Mouse (Mus musculus) embryonic facial prominence, embryonic 13.5 days (tissue): ENCODE measurements at regions not wholly inside any gene's neighbourhood (a gene's known extent, or its start where the extent isn't known, plus 50 kb on each side); places are given as distances from the start of the nearest gene placed in this dataset.
A peak's percentile ranks its signal among the peaks of the same experiment; 100 is the strongest.

Experiments used
- ATAC-seq: fragments of 200-750 bp; cut with Nextera tagmentation; 2 replicates; pipeline ENCODE4 v1.8.0; 2017; ENCODE audit warnings: low read depth; ENCODE audit not compliant: insufficient number of reproducible peaks, insufficient read depth, low FRiP score, low TSS enrichment
- H3K27ac ChIP-seq: fragments of 300-500 bp; sonication (generic); 2 replicates; pipeline ENCODE4 v1.5.1; 2015; ENCODE audit warnings: moderate library complexity, mild to moderate bottlenecking, inconsistent platforms
- H3K27me3 ChIP-seq: fragments of 300-500 bp; sonication (generic); 2 replicates; pipeline ENCODE4 v1.6.1; 2015; ENCODE audit warnings: mild to moderate bottlenecking, inconsistent platforms
- H3K36me3 ChIP-seq: fragments of 300-500 bp; sonication (generic); 2 replicates; pipeline ENCODE4 v1.6.1; 2015; ENCODE audit warnings: mild to moderate bottlenecking, inconsistent platforms
- H3K4me1 ChIP-seq: fragments of 300-500 bp; sonication (generic); 2 replicates; pipeline ENCODE4 v1.6.1; 2015; ENCODE audit warnings: inconsistent platforms
- H3K4me2 ChIP-seq: fragments of 300-500 bp; sonication (generic); 2 replicates; pipeline ENCODE4 v1.6.1; 2015; ENCODE audit warnings: moderate library complexity, mild to moderate bottlenecking, inconsistent platforms
- H3K4me3 ChIP-seq: fragments of 300-500 bp; sonication (generic); 2 replicates; pipeline ENCODE4 v1.5.1; 2015; ENCODE audit warnings: mild to moderate bottlenecking, inconsistent platforms
- H3K9ac ChIP-seq: fragments of 300-500 bp; sonication (generic); 2 replicates; pipeline ENCODE4 v1.6.1; 2015; ENCODE audit warnings: mild to moderate bottlenecking, inconsistent platforms
- H3K9me3 ChIP-seq: fragments of 300-500 bp; sonication (generic); 2 replicates; pipeline ENCODE4 v1.6.1; 2016; ENCODE audit warnings: inconsistent platforms
- WGBS: fragments of 180-500 bp; shearing (Covaris S2); methylation state at CpG from one replicate; pipeline ENCODE4 v1.1.7; 2015; ENCODE audit warnings: mixed read lengths; 5-methylcytosine and 5-hydroxymethylcytosine counted together

GRCm38 (mm10) chr3:41376848-41377582, 178.5 kb upstream of the Jade1 start:
- no peak overlapping the region for H3K9ac ChIP-seq
- no peak for ATAC-seq

GRCm38 (mm10) chr3:41375230-41375930, 180.2 kb upstream of the Jade1 start:
- Histone ChIP-seq H3K9me3 (no peaks in the 10 kb centered on the region), H3K27ac (no peak overlapping the region), H3K4me2 (no peak overlapping the region), H3K4me3 (no peak overlapping the region), H3K9ac (no peak overlapping the region), H3K36me3 (no peaks in the 10 kb centered on the region), H3K27me3 (no peaks in the 10 kb centered on the region), H3K4me1 (no peaks in the 10 kb centered on the region)
- ATAC-seq: no peak
- 81% methylated on average over 2 of the region's 2 CpGs for WGBS

More at GRCm38 (mm10) chr3:41376848-41377582, 178.5 kb upstream of the Jade1 start:
- no peaks in the 10 kb centered on the region for H3K27me3 ChIP-seq
- H3K4me1 ChIP-seq: no peaks in the 10 kb centered on the region
- no peak overlapping the region for H3K4me2 ChIP-seq
- no peak overlapping the region for H3K4me3 ChIP-seq
- no peaks in the 10 kb centered on the region for H3K36me3 ChIP-seq
- 66% methylated on average over 6 of the region's 6 CpGs for WGBS
- H3K9me3 ChIP-seq: no peaks in the 10 kb centered on the region
- no peak overlapping the region for H3K27ac ChIP-seq

- Histone ChIP-seq H3K36me3 (no peaks in the 10 kb centered on the region), H3K9me3 (no peaks in the 10 kb centered on the region), H3K4me1 (no peaks in the 10 kb centered on the region), H3K9ac (no peak overlapping the region), H3K4me3 (no peak overlapping the region), H3K27me3 (no peaks in the 10 kb centered on the region), H3K4me2 (no peak overlapping the region), H3K27ac (no peak overlapping the region)
- no peak for ATAC-seq
- WGBS: 80% methylated on average over 5 of the region's 5 CpGs
Observed at GRCm38 (mm10) chr3:41373198-41373597, 182.3 kb upstream of the Jade1 start.

DNA sequence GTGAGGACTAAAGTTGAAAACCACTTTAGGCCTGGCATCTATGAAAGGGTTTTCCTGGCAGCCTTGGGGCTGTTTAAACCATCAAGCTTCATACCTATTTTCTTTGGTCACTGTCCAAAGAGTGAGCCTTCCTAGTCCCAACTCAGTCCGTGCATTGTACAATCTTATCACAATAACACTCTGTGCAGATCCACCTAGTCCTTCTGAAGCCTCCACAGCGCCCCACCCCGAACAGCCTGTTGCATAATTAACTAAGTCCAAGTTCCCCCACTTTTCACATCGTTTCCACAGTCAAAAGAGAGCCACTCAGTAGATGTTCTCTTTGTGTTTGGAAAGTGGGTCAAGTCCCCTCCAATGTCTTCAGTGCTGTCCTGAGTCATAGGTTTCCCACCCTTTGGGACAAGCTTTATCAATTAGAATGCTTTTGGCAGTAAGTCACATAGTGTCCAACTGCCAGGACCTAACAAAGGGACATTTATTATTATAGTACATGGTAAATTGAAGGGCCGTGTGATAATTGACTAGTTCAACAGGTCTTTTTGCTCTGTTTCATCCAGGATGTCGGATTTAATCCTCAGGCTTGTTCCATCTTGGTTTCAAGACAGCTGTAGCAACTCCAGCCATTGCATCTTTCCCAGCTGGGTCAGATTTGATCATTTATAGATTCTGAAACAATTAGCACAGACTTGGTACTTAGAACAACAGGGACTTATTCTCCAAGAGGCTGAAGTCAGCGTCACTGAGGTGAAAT, 187.0 kb upstream of the Jade1 start:
- H3K4me2 ChIP-seq: no peak overlapping the region
- H3K4me1 ChIP-seq: peaks cover 7% of the 10 kb centered on the region
- H3K4me3 ChIP-seq: no peak overlapping the region
- ATAC-seq: no peak
- no peaks in the 10 kb centered on the region for H3K36me3 ChIP-seq
- no peaks in the 10 kb centered on the region for H3K9me3 ChIP-seq
- no peak overlapping the region for H3K9ac ChIP-seq
- H3K27ac ChIP-seq: no peak overlapping the region
- H3K27me3 ChIP-seq: no peaks in the 10 kb centered on the region
- WGBS: 80% methylated on average over 7 of the region's 7 CpGs

DNA sequence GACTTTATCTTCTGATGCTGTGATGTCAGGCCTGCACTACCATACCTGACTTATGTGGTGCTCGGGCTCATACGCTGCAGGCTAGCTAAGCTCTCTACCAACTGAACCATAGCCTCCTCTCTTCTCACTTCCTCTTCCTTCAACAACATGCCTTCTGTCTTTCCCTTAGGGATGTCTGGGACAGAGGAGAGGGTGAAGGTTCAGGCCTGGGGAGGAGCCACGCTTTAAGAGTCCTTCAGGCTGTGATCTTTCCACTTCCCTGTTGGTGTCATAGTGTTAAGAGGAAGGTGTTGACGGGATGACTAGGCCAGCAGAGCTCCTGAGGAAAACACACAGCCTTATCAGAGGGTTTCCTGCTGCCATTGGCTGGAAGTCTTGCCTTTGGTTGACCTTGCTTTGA, 188.8 kb upstream of the Jade1 start:
- no peaks in the 10 kb centered on the region for H3K9me3 ChIP-seq
- no peaks in the 10 kb centered on the region for H3K36me3 ChIP-seq
- no peak for ATAC-seq
- H3K4me2 ChIP-seq: no peak overlapping the region
- H3K4me3 ChIP-seq: no peak overlapping the region
- H3K27me3 ChIP-seq: no peaks in the 10 kb centered on the region
- H3K27ac ChIP-seq: no peak overlapping the region
- WGBS: 84% methylated on average over 4 of the region's 4 CpGs
- no peak overlapping the region for H3K9ac ChIP-seq
- H3K4me1 ChIP-seq: peaks cover 7% of the 10 kb centered on the region

DNA sequence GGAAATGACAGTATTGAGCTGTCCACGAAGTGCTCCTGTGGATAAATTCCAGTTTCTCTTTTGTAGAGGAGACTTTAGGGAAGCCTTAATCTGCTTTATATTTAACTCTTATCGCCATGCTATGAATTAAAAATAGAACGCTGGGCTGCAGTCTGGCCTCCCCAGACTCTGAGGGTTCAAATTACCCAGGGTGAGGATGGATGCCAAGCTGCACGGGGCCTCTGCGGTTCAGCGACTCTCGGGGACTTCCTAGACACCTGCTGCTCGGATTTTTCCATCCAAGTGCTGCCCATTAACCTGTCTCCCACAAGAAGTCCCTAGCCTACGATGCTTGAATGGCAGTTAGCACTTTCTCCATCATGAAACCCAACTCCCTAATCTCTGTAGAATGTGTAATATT, 189.3 kb upstream of the Jade1 start:
- 37% methylated on average over 9 of the region's 9 CpGs for WGBS
- H3K4me1 ChIP-seq: peaks cover 7% of the 10 kb centered on the region

GRCm38 (mm10) chr3:41365145-41365830, 190.2 kb upstream of the Jade1 start:
- H3K27ac ChIP-seq: no peak overlapping the region

More for the DNA sequence above, 189.3 kb upstream of the Jade1 start:
- ATAC-seq: no peak
- H3K27me3 ChIP-seq: no peaks in the 10 kb centered on the region
- H3K4me3 ChIP-seq: no peak overlapping the region
- H3K9ac ChIP-seq: no peak overlapping the region
- H3K27ac ChIP-seq: no peak overlapping the region
- H3K4me2 ChIP-seq: 0 out of 2 replicates have a peak overlapping the region, but pooled peaks have one; percentile 9
- H3K9me3 ChIP-seq: no peaks in the 10 kb centered on the region
- no peaks in the 10 kb centered on the region for H3K36me3 ChIP-seq

GRCm38 (mm10) chr3:41363947-41364346, 191.6 kb upstream of the Jade1 start:
- no peaks in the 10 kb centered on the region for H3K36me3 ChIP-seq
- no peak overlapping the region for H3K4me2 ChIP-seq
- no peaks in the 10 kb centered on the region for H3K9me3 ChIP-seq
- peaks cover 14% of the 10 kb centered on the region for H3K4me1 ChIP-seq
- no peaks in the 10 kb centered on the region for H3K27me3 ChIP-seq
- H3K9ac ChIP-seq: no peak overlapping the region
- 95% methylated on average over 3 of the region's 3 CpGs for WGBS
- ATAC-seq: no peak
- H3K27ac ChIP-seq: no peak overlapping the region
- H3K4me3 ChIP-seq: no peak overlapping the region

More at GRCm38 (mm10) chr3:41365145-41365830, 190.2 kb upstream of the Jade1 start:
- Histone ChIP-seq H3K27me3 (no peaks in the 10 kb centered on the region), H3K4me3 (no peak overlapping the region), H3K9me3 (no peaks in the 10 kb centered on the region), H3K4me2 (no peak overlapping the region), H3K9ac (no peak overlapping the region), H3K36me3 (no peaks in the 10 kb centered on the region), H3K4me1 (peaks cover 9% of the 10 kb centered on the region)
- ATAC-seq: no peak
- WGBS: 75% methylated on average over 8 of the region's 8 CpGs

DNA sequence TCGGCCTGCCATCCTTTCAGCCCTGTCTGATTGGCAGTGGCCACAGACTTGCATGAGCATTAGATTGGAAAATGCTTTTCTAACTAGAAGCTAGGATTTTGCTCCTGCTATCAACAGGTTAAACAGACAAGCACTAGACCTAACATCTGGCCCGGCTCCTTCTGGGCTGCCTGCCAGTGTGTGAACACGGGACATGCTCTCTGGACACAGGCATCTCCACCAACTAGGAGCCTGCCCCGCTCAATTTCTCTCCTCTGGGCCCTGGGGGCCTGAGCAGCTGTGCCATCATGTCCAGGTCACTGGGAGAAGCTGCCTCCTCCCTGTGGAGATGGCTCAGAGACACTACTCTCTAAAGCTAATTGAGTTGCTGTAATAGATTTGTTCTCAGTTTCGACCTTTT, 195.3 kb upstream of the Jade1 start:
- Histone ChIP-seq H3K4me1 (peaks cover 7% of the 10 kb centered on the region; the same call in 1 of the 2 replicates), H3K4me2 (no peak overlapping the region), H3K36me3 (no peaks in the 10 kb centered on the region), H3K9ac (no peak overlapping the region), H3K27me3 (no peaks in the 10 kb centered on the region), H3K9me3 (no peaks in the 10 kb centered on the region), H3K27ac (no peak overlapping the region), H3K4me3 (no peak overlapping the region)
- no peak for ATAC-seq
- WGBS: 54% methylated on average over 5 of the region's 5 CpGs

DNA sequence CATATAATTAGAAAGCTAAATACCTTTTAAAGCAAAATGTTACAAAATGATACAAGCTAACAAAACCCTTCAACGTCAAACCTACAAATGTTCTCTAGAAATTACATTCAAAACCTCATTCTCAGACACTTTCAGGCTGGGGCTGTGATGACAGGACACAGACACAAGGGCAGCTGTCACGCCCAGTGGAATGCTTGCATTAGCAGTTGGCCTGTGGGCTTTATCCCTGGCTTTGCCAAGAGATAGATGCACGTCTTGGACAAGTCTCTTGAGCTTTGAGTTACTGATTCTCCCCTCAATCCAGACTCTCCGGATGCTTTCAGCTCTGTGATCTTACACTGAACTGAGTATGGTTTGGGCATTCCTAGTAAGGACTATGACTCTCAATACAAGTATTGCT, 196.1 kb upstream of the Jade1 start:
- ATAC-seq: no peak

GRCm38 (mm10) chr3:41353021-41353420, 202.5 kb upstream of the Jade1 start:
- Histone ChIP-seq H3K27me3 (no peaks in the 10 kb centered on the region), H3K4me1 (no peaks in the 10 kb centered on the region), H3K36me3 (no peaks in the 10 kb centered on the region), H3K4me2 (no peak overlapping the region), H3K9ac (no peak overlapping the region), H3K27ac (no peak overlapping the region), H3K9me3 (no peaks in the 10 kb centered on the region), H3K4me3 (no peak overlapping the region)
- WGBS: 15% methylated on average over 2 of the region's 2 CpGs
- ATAC-seq: no peak

More for the DNA sequence above, 196.1 kb upstream of the Jade1 start:
- H3K4me2 ChIP-seq: no peak overlapping the region
- no peak overlapping the region for H3K4me3 ChIP-seq
- no peaks in the 10 kb centered on the region for H3K27me3 ChIP-seq
- H3K9me3 ChIP-seq: no peaks in the 10 kb centered on the region
- WGBS: 66% methylated on average over 4 of the region's 4 CpGs
- H3K27ac ChIP-seq: no peak overlapping the region
- no peak overlapping the region for H3K9ac ChIP-seq
- H3K36me3 ChIP-seq: no peaks in the 10 kb centered on the region
- peaks cover 7% of the 10 kb centered on the region; the same call in 1 of the 2 replicates for H3K4me1 ChIP-seq
